Mouse (Mus musculus): ENCODE results near the gene Crebbp. TPM values are rescaled to one million over a fixed set of nuclear protein-coding genes. Genes with fewer than 3 reads are reported as not detected.

The Crebbp gene
- polyA plus RNA-seq, 1 experiment from 2014 or later: 8.8 TPM

Small RNA genes lying within 50 kb of the gene (microRNA-seq; reads per million reads assigned to microRNA genes)
- not detected for gene Gm23413

Other genes starting within 250 kb of the Crebbp start
- 0.28 and 0.31 TPM in 2 replicates for gene Nlrc3, start 237.4 kb downstream of the Crebbp start, polyA plus RNA-seq (2015; fragmentation: Nextera tagmentation; extraction: Ambion mirVana)
- 6.2 and 8.1 TPM in 2 replicates for gene Slx4, start 210.2 kb downstream of the Crebbp start, polyA plus RNA-seq (2015; fragmentation: Nextera tagmentation; extraction: Ambion mirVana)
- gene Dnase1, start 177.1 kb downstream of the Crebbp start, polyA plus RNA-seq (2015; fragmentation: Nextera tagmentation; extraction: Ambion mirVana): 0.95 and 1.6 TPM in 2 replicates
- gene Trap1, start 136.2 kb downstream of the Crebbp start, polyA plus RNA-seq (2015; fragmentation: Nextera tagmentation; extraction: Ambion mirVana): 85.0 and 97.2 TPM in 2 replicates
- 0.63 and 0.66 TPM in 2 replicates for gene Adcy9, start 206.5 kb upstream of the Crebbp start, polyA plus RNA-seq (2015; fragmentation: Nextera tagmentation; extraction: Ambion mirVana)